ENCODE assay signal across 22 mouse cellular contexts in genomic region chr6:112912552-112912951, GRCm38 (mm10). TPM values are rescaled to one million over a fixed set of nuclear protein-coding genes. Genes with fewer than 3 reads are reported as not detected.
DNase-seq lines count a peak whose midpoint lies in the region; ATAC-seq and TF ChIP-seq lines count a peak whose summit lies in the region.
"Had no signal": no experiment of that assay in that cellular context is flagged by ENCODE, and none has a peak within 500 bp of the region (broad histone marks: within the 10 kb centered on the region; RNA-seq: fewer than 3 reads in every experiment).

No protein-coding gene starts in this region.

- peaks cover 42% of the 10 kb centered on the region for H3K4me1 ChIP-seq in hindbrain, embryonic 13.5 days (replicated peaks)
- H3K4me1 ChIP-seq in hindbrain, embryonic 11.5 days (replicated peaks; ENCODE audit: control insufficient read depth, insufficient read depth, low read length) = no peaks in the 10 kb centered on the region
- H3K4me1 ChIP-seq in CH12.LX (ENCODE audit: control insufficient read depth in 1 of 2, insufficient read depth in 2 of 2) = peaks cover 15 to 60% of the 10 kb centered on the region in 2 experiments
- no peaks in the 10 kb centered on the region for H3K4me1 ChIP-seq in liver, postnatal 0 days (ENCODE audit: insufficient read depth)

- in situ Hi-C loops in CH12.LX (cut with MboI; ENCODE audit: low pct_ligation_motif_present, low pct_unique_long_range_greater_than_20kb, low sequenced_read_pairs) = no loop called here

- ATAC-seq in hindbrain, embryonic 13.5 days (ENCODE audit: low FRiP score) = no peak
- no peak for ATAC-seq in hindbrain, embryonic 11.5 days (ENCODE audit: low FRiP score)
- ATAC-seq in liver, postnatal 0 days = no peak
- ATAC-seq: activated CD4-positive, CD25-positive, alpha-beta regulatory T cell, adult 4 months; CD4-positive, CD25-positive, alpha-beta regulatory T cell, adult 4 months; Patski had no signal

- H3K27me3 ChIP-seq in hindbrain, embryonic 13.5 days = no peaks in the 10 kb centered on the region
- H3K27me3 ChIP-seq in hindbrain, embryonic 11.5 days (ENCODE audit: control insufficient read depth, insufficient read depth, low read length) = no peaks in the 10 kb centered on the region
- H3K27me3 ChIP-seq in CH12.LX (replicated peaks) = no peaks in the 10 kb centered on the region
- no peaks in the 10 kb centered on the region for H3K27me3 ChIP-seq in splenic B cell, adult 2 months (ENCODE audit: control insufficient read depth, insufficient read depth, low read length, poor library complexity, severe bottlenecking)
- H3K27me3 ChIP-seq in liver, postnatal 0 days (ENCODE audit: insufficient read depth, low read length) = no peaks in the 10 kb centered on the region
- H3K27me3 ChIP-seq: Patski had no signal

- H3K4me2 ChIP-seq in hindbrain, embryonic 13.5 days = no peak overlapping the region
- no peak overlapping the region for H3K4me2 ChIP-seq in hindbrain, embryonic 11.5 days (replicated peaks; ENCODE audit: low read depth, low read length)
- H3K4me2 ChIP-seq in CH12.LX (ENCODE audit: insufficient read depth, low read depth, poor library complexity, severe bottlenecking) = peak overlapping the region; percentile 10; the same call in 1 of the 2 replicates
- H3K4me2 ChIP-seq in liver, postnatal 0 days (ENCODE audit: low read depth, low read length) = no peak overlapping the region

- peak; percentile 9; the same call in 1 of the 2 replicates for TF ChIP-seq CTCF in layer of hippocampus, adult 2 months (conservative IDR thresholded peaks at IDR 0.05)
- TF ChIP-seq CTCF in CH12.LX (conservative IDR thresholded peaks at IDR 0.05 in 1 of 2, IDR thresholded peaks at IDR 0.05 in 1 of 2; ENCODE audit: low read depth in 2 of 2, low read length in 2 of 2) = no peak
- TF ChIP-seq CTCF in liver, postnatal 0 days (IDR thresholded peaks at IDR 0.05; ENCODE audit: low read depth) = no peak

- WGBS in hindbrain, embryonic 13.5 days = 79% methylated on average over 5 of the region's 5 CpGs
- 90% methylated on average over 5 of the region's 5 CpGs for WGBS in hindbrain, embryonic 11.5 days
- 67% methylated on average over 5 of the region's 5 CpGs for WGBS in liver, postnatal 0 days (ENCODE audit: insufficient replicate concordance)

- H3K9ac ChIP-seq in hindbrain, embryonic 13.5 days = no peak overlapping the region
- H3K9ac ChIP-seq in hindbrain, embryonic 11.5 days (ENCODE audit: low read depth, low read length) = no peak overlapping the region
- no peak overlapping the region for H3K9ac ChIP-seq in CH12.LX (ENCODE audit: insufficient read depth, low read depth)
- no peak overlapping the region for H3K9ac ChIP-seq in liver, postnatal 0 days (replicated peaks)

- H3K9me3 ChIP-seq in hindbrain, embryonic 13.5 days = no peaks in the 10 kb centered on the region
- no peaks in the 10 kb centered on the region for H3K9me3 ChIP-seq in hindbrain, embryonic 11.5 days (ENCODE audit: control insufficient read depth, low read length)
- H3K9me3 ChIP-seq in CH12.LX (replicated peaks; ENCODE audit: low read length) = no peaks in the 10 kb centered on the region
- no peaks in the 10 kb centered on the region for H3K9me3 ChIP-seq in liver, postnatal 0 days (ENCODE audit: low read length)

- no peak overlapping the region for H3K4me3 ChIP-seq in hindbrain, embryonic 13.5 days
- H3K4me3 ChIP-seq in hindbrain, embryonic 11.5 days (ENCODE audit: low read depth, low read length) = no peak overlapping the region
- no peak overlapping the region for H3K4me3 ChIP-seq in layer of hippocampus, adult 2 months
- H3K4me3 ChIP-seq in CH12.LX (replicated peaks in 1 of 3; ENCODE audit: low read depth in 2 of 3, low read length in 2 of 3, poor library complexity in 1 of 3) = no peak overlapping the region
- no peak overlapping the region for H3K4me3 ChIP-seq in liver, postnatal 0 days (ENCODE audit: low read depth, low read length)

- no peak for TF ChIP-seq RAD21 in CH12.LX (IDR thresholded peaks at IDR 0.05; ENCODE audit: low read depth, low read length)

- H3K79me2 ChIP-seq in CH12.LX (replicated peaks; ENCODE audit: control insufficient read depth, extremely low read depth, insufficient read depth, poor library complexity, severe bottlenecking) = no peaks in the 10 kb centered on the region

- dilution Hi-C loops in CH12.LX (cut with MboI; ENCODE audit: extremely low pct_ligation_motif_present, extremely low pct_unique_long_range_greater_than_20kb, low sequenced_read_pairs) = no loop called here

- TF ChIP-seq POLR2A in CH12.LX (IDR thresholded peaks at IDR 0.05; ENCODE audit: low read depth, low read length) = no peak

- TF ChIP-seq EP300 in CH12.LX (IDR thresholded peaks at IDR 0.05; ENCODE audit: low read length) = peak; percentile 74
- no peak for TF ChIP-seq EP300 in liver, postnatal 0 days (IDR thresholded peaks at IDR 0.05; ENCODE audit: low read depth)

- DNase-seq in hindbrain, embryonic 11.5 days (ENCODE audit: low spot score) = no peak
- no peak for DNase-seq in layer of hippocampus, adult 2 months (ENCODE audit: low spot score in 2 of 2)
- DNase-seq in layer of hippocampus, adult 8-10 months (ENCODE audit: low spot score in 2 of 2) = no peak
- DNase-seq in CH12.LX (ENCODE audit: extremely low read depth) = peak; percentile 60
- DNase-seq in splenic B cell, adult 2 months (ENCODE audit: low read depth, low spot score) = peak; percentile 10
- no peak for DNase-seq in kidney, adult 18-20 months
- DNase-seq in liver, postnatal 0 days = no peak
- DNase-seq: adrenal gland, adult 2 months; adrenal gland, adult 8-10 months; adrenal gland, postnatal 10 days; adrenal gland, postnatal 14 days; adrenal gland, postnatal 25 days; adrenal gland, postnatal 36 days; B cell, adult 2 months; cerebellum, adult 11 months; cerebellum, adult 11-12 months; cerebellum, adult 18-20 months had no signal

- H3K27ac ChIP-seq in hindbrain, embryonic 13.5 days = peak overlapping the region; percentile 5
- H3K27ac ChIP-seq in hindbrain, embryonic 11.5 days (ENCODE audit: low read depth, low read length) = no peak overlapping the region
- no peak overlapping the region for H3K27ac ChIP-seq in layer of hippocampus, adult 2 months
- H3K27ac ChIP-seq in CH12.LX (ENCODE audit: insufficient read depth, low read depth) = peak overlapping the region; percentile 72; the same call in 1 of the 2 replicates
- H3K27ac ChIP-seq in liver, postnatal 0 days (ENCODE audit: low read depth) = no peak overlapping the region

- peaks cover 7% of the 10 kb centered on the region for H3K36me3 ChIP-seq in hindbrain, embryonic 13.5 days
- 0 out of 2 replicates have a peak, but pooled peaks cover 2% of the 10 kb centered on the region for H3K36me3 ChIP-seq in hindbrain, embryonic 11.5 days (ENCODE audit: control insufficient read depth, insufficient read depth, low read length)
- H3K36me3 ChIP-seq in CH12.LX (replicated peaks in 1 of 2; ENCODE audit: control insufficient read depth in 1 of 2, insufficient read depth in 1 of 2, low read length in 1 of 2) = peaks cover 0 to 2% of the 10 kb centered on the region in 2 experiments
- no peaks in the 10 kb centered on the region for H3K36me3 ChIP-seq in splenic B cell, adult 2 months (ENCODE audit: control insufficient read depth, insufficient read depth, low read length, poor library complexity, severe bottlenecking)
- H3K36me3 ChIP-seq in liver, postnatal 0 days (replicated peaks; ENCODE audit: insufficient read depth, low read length) = no peaks in the 10 kb centered on the region
- H3K36me3 ChIP-seq: G1E had no signal

TF ChIP-seq in CH12.LX, 34 proteins besides CTCF, POLR2A, EP300 and RAD21 (continues in another document):
- TF ChIP-seq SMC3 (IDR thresholded peaks at IDR 0.05; ENCODE audit: low read depth, low read length) = no peak; the same call in 1 of the 2 replicates
- peak; percentile 50; the same call in 1 of the 2 replicates for TF ChIP-seq IRF4 (IDR thresholded peaks at IDR 0.05; ENCODE audit: low read depth, low read length)
- 0 out of 2 replicates have a peak, but pooled peaks have one; percentile 13 for TF ChIP-seq KAT2A (IDR thresholded peaks at IDR 0.05; ENCODE audit: insufficient replicate concordance, low read length)
- TF ChIP-seq MEF2A (IDR thresholded peaks at IDR 0.05; ENCODE audit: borderline replicate concordance, low read depth, low read length) = peak; percentile 35; the same call in 1 of the 2 replicates
- no peak for TF ChIP-seq TBP (conservative IDR thresholded peaks at IDR 0.05; ENCODE audit: low read depth, low read length)
- TF ChIP-seq ZNF384 (IDR thresholded peaks at IDR 0.05; ENCODE audit: low read depth, low read length) = no peak
- no peak for TF ChIP-seq CHD1 (IDR thresholded peaks at IDR 0.05; ENCODE audit: low read depth, low read length)
- TF ChIP-seq RCOR1 (conservative IDR thresholded peaks at IDR 0.05; ENCODE audit: low read depth, low read length) = no peak
- TF ChIP-seq UBTF (IDR thresholded peaks at IDR 0.05; ENCODE audit: low read depth, low read length) = no peak
- no peak for TF ChIP-seq ZKSCAN1 (IDR thresholded peaks at IDR 0.05; ENCODE audit: borderline replicate concordance, low read depth, low read length)
- TF ChIP-seq POLR2AphosphoS2 (IDR thresholded peaks at IDR 0.05; ENCODE audit: low read depth, low read length) = no peak
- TF ChIP-seq ZMIZ1 (IDR thresholded peaks at IDR 0.05; ENCODE audit: low read depth, low read length) = no peak
- TF ChIP-seq BHLHE40 (IDR thresholded peaks at IDR 0.05; ENCODE audit: low read depth, low read length) = peak; percentile 65; the same call in 1 of the 2 replicates
- peak; percentile 27; the same call in 1 of the 2 replicates for TF ChIP-seq MAX (IDR thresholded peaks at IDR 0.05; ENCODE audit: low read length)
- TF ChIP-seq ZC3H11A (IDR thresholded peaks at IDR 0.05; ENCODE audit: low read depth, low read length) = no peak
- no peak for TF ChIP-seq GABPA (IDR thresholded peaks at IDR 0.05; ENCODE audit: insufficient replicate concordance, low read depth, low read length)
- peak; percentile 50; the same call in 1 of the 2 replicates for TF ChIP-seq SIN3A (IDR thresholded peaks at IDR 0.05; ENCODE audit: low read length)
- TF ChIP-seq NRF1 (IDR thresholded peaks at IDR 0.05; ENCODE audit: low read depth, low read length) = no peak
- no peak for TF ChIP-seq HCFC1 (IDR thresholded peaks at IDR 0.05; ENCODE audit: low read depth, low read length)
- TF ChIP-seq ETS1 (conservative IDR thresholded peaks at IDR 0.05; ENCODE audit: low read depth, low read length) = peak; percentile 83

RNA-seq across cellular contexts. Expression of gene Srgap3, which starts 34.5 kb away (rescaled TPM):
- 37.5 and 42.3 TPM in 2 replicates for polyA plus RNA-seq in hindbrain, embryonic 13.5 days (2015; fragmentation: Nextera tagmentation; extraction: Ambion mirVana)
- polyA plus RNA-seq in hindbrain, embryonic 11.5 days (2014; fragmentation: Nextera tagmentation; extraction: Ambion mirVana) = 49.8 and 89.6 TPM in 2 replicates
- 100 to 1,000 TPM; 288 to 291 TPM for total RNA-seq in layer of hippocampus, adult 2 months (2021)
- total RNA-seq in layer of hippocampus, adult 8-10 months (2022) = 100 to 1,000 TPM; 230 to 304 (median 268) TPM
- total RNA-seq in CH12.LX (2012; rRNA removed) (2.1 and 2.3 TPM in 2 replicates), CH12.LX (2014; rRNA removed) (1.0 and 1.5 TPM in 2 replicates)
- 3.5 and 4.5 TPM in 2 replicates for polyA plus RNA-seq in CH12.LX (2012; ENCODE audit: insufficient read length, low read depth)
- 0.13 and 0.26 TPM in 2 replicates for polyA plus RNA-seq in liver, postnatal 0 days (2015; fragmentation: Nextera tagmentation; extraction: Ambion mirVana)
- polyA plus RNA-seq: G1E had no signal

Comparison
In these comparisons a context has a peak if more than half of its experiments do, and no peak if none do; other contexts are left out.
1. H3K27ac ChIP-seq: peak in hindbrain, embryonic 13.5 days (single experiment) and CH12.LX (single experiment); none in hindbrain, embryonic 11.5 days (single experiment), layer of hippocampus, adult 2 months (single experiment) and liver, postnatal 0 days (single experiment).
2. DNase-seq: peak in CH12.LX (single experiment) and splenic B cell, adult 2 months (single experiment); none in hindbrain, embryonic 11.5 days (single experiment), layer of hippocampus, adult 2 months (0 of 2), layer of hippocampus, adult 8-10 months (0 of 2), kidney, adult 18-20 months (single experiment) and liver, postnatal 0 days (single experiment).